Mouse (Mus musculus) intestine, embryonic 14.5 days (tissue): ENCODE results near the gene 2510039O18Rik. TPM values are rescaled to one million over a fixed set of nuclear protein-coding genes. Genes with fewer than 3 reads are reported as not detected.
A peak's percentile ranks its signal among the peaks of the same experiment; 100 is the strongest.

Source experiments
- ATAC-seq: fragments of 200-750 bp; cut with Nextera tagmentation; replicated peaks from 2 replicates; pipeline ENCODE4 v1.8.0; 2017; ENCODE audit warnings: low read depth, moderate number of reproducible peaks, moderate TSS enrichment, moderate library complexity; ENCODE audit not compliant: low FRiP score, low TSS enrichment
- DNase-seq: peaks from one replicate; pipeline ENCODE4 v3.0.0-alpha.2; 2018; ENCODE audit warnings: low spot score
- H3K27ac ChIP-seq: fragments of 300-500 bp; sonication (generic); 2 replicates; pipeline ENCODE4 v1.5.1; 2014; ENCODE audit warnings: low read depth, mild to moderate bottlenecking, control low read depth
- H3K27me3 ChIP-seq: fragments of 300-500 bp; sonication (generic); replicated peaks from 2 replicates; pipeline ENCODE4 v1.6.1; 2014; ENCODE audit warnings: low read length, control low read depth; ENCODE audit not compliant: control insufficient read depth, insufficient read depth
- H3K36me3 ChIP-seq: fragments of 300-500 bp; sonication (generic); 2 replicates; pipeline ENCODE4 v1.6.1; 2014; ENCODE audit warnings: low read length, control low read depth; ENCODE audit not compliant: control insufficient read depth, insufficient read depth
- H3K4me1 ChIP-seq: fragments of 300-500 bp; sonication (generic); replicated peaks from 2 replicates; pipeline ENCODE4 v1.6.1; 2014; ENCODE audit warnings: low read length, control low read depth, mixed read lengths; ENCODE audit not compliant: control insufficient read depth, insufficient read depth
- H3K4me2 ChIP-seq: fragments of 300-500 bp; sonication (generic); 2 replicates; pipeline ENCODE4 v1.6.1; 2014; ENCODE audit warnings: low read length
- H3K4me3 ChIP-seq: fragments of 300-500 bp; sonication (generic); 2 replicates; pipeline ENCODE4 v1.5.1; 2014; ENCODE audit warnings: low read depth, low read length, control low read depth, mixed read lengths
- H3K9ac ChIP-seq: fragments of 300-500 bp; sonication (generic); 2 replicates; pipeline ENCODE4 v1.6.1; 2014; ENCODE audit warnings: mild to moderate bottlenecking, low read length
- H3K9me3 ChIP-seq: fragments of 300-500 bp; sonication (generic); 2 replicates; pipeline ENCODE4 v1.6.1; 2016; ENCODE audit warnings: low read length, control low read depth; ENCODE audit not compliant: control insufficient read depth
- WGBS: fragments of 180-500 bp; shearing (Covaris S2); extraction: QIAGEN DNeasy Blood & Tissue Kit; methylation state at CpG from one replicate; pipeline ENCODE4 v1.1.7; 2014; 5-methylcytosine and 5-hydroxymethylcytosine counted together
- polyA plus RNA-seq: library from polyadenylated mRNA; unstranded; fragments of >200 nt; fragmentation: Nextera tagmentation; extraction: Ambion mirVana; gene quantifications from 2 replicates; pipeline ENCODE4 v1.2.1, GENCODE M21; 2014

2510039O18Rik gene
- 19.9 and 21.3 TPM in 2 replicates for polyA plus RNA-seq

GRCm38 (mm10) chr4:147940576-147941044 is at the start of gene 2510039O18Rik:
2510039O18Rik (plus strand) TSS chr4:147940895.
- H3K4me2 ChIP-seq, result peak within 1 kb of the TSS; percentile 76
- WGBS, result 1% methylated on average over 28 of the region's 35 CpGs
- H3K27me3 ChIP-seq, result no peaks in the 10 kb centered on the region
- H3K9me3 ChIP-seq, result no peaks in the 10 kb centered on the region
- H3K4me1 ChIP-seq, result peaks cover 30% of the 10 kb centered on the region
- H3K4me3 ChIP-seq, result peak within 1 kb of the TSS; percentile 90
- DNase-seq (peak; percentile 89), ATAC-seq (peak; percentile 78)
- H3K36me3 ChIP-seq, result peaks cover 23% of the 10 kb centered on the region
- H3K9ac ChIP-seq, result peak within 1 kb of the TSS; percentile 74
- peak within 1 kb of the TSS; percentile 77 for H3K27ac ChIP-seq

GRCm38 (mm10) chr4:147895815-147896330 is 44.8 kb upstream of the 2510039O18Rik start:
- Histone ChIP-seq H3K9ac (no peak overlapping the region), H3K36me3 (peaks cover 82% of the 10 kb centered on the region), H3K27ac (no peak overlapping the region), H3K4me1 (no peaks in the 10 kb centered on the region), H3K4me2 (no peak overlapping the region), H3K9me3 (no peaks in the 10 kb centered on the region), H3K27me3 (no peaks in the 10 kb centered on the region), H3K4me3 (no peak overlapping the region)
- ATAC-seq (no peak), DNase-seq (no peak)
- WGBS, result 94% methylated on average over 4 of the region's 4 CpGs

DNA sequence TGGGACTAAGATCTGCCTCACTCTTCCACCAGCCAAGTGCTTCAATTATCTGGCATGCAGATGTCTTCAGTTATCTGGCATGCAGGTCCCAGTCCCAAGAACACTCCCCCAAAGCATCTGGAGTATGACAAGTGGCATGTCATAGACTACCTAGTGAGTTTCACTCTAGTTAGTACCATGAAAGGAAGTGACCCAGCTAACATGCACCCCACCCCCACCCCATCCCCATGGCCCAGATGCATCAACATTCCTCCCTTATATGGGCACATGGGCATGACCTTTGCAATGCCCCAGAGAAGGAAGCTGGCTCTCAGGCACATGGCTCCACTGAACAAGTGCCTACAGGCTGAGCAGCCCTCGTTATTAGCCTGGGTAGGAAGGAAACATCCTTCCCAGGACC is 44.3 kb upstream of the 2510039O18Rik start:
- Histone ChIP-seq H3K4me3 (no peak overlapping the region), H3K9me3 (no peaks in the 10 kb centered on the region), H3K4me2 (no peak overlapping the region), H3K27ac (no peak overlapping the region), H3K36me3 (peaks cover 77% of the 10 kb centered on the region), H3K4me1 (no peaks in the 10 kb centered on the region), H3K27me3 (no peaks in the 10 kb centered on the region), H3K9ac (no peak overlapping the region)
- ATAC-seq, result no peak
- 59% methylated on average over 1 of the region's 1 CpGs for WGBS
- no peak for DNase-seq

GRCm38 (mm10) chr4:147897348-147897747 is 43.3 kb upstream of the 2510039O18Rik start:
- no peak overlapping the region for H3K9ac ChIP-seq
- no peak overlapping the region for H3K4me2 ChIP-seq
- H3K9me3 ChIP-seq, result no peaks in the 10 kb centered on the region
- H3K27me3 ChIP-seq, result no peaks in the 10 kb centered on the region
- no peak overlapping the region for H3K27ac ChIP-seq
- H3K4me1 ChIP-seq, result no peaks in the 10 kb centered on the region
- 86% methylated on average over 3 of the region's 3 CpGs for WGBS
- H3K36me3 ChIP-seq, result peaks cover 75% of the 10 kb centered on the region
- DNase-seq (no peak), ATAC-seq (no peak)
- no peak overlapping the region for H3K4me3 ChIP-seq

DNA sequence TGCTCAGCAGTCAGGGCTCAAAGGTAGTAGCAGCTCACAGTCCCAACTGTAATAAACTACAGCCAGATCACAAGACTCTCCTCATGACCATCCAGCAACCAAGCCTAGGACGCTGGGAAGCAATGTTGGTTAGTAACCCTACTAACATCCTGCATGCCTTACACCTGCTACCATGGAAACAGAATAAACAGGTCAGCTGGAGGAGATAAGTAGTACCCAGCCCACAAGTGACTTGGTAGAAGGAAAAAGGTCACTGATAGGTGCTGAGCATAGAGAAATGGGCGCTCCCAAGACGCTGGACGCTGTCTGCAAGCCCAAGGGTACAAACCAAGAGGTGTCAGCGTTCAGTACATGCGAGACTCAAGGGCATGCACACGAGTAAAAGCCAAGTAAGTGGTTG is 40.2 kb upstream of the 2510039O18Rik start:
- ATAC-seq (no peak), DNase-seq (no peak)
- H3K27me3 ChIP-seq, result no peaks in the 10 kb centered on the region
- no peak overlapping the region for H3K4me2 ChIP-seq
- no peak overlapping the region for H3K4me3 ChIP-seq
- no peak overlapping the region for H3K27ac ChIP-seq
- no peak overlapping the region for H3K9ac ChIP-seq
- WGBS, result 85% methylated on average over 7 of the region's 7 CpGs
- peaks cover 59% of the 10 kb centered on the region for H3K36me3 ChIP-seq
- peaks cover 8% of the 10 kb centered on the region for H3K4me1 ChIP-seq
- no peaks in the 10 kb centered on the region for H3K9me3 ChIP-seq

- H3K4me3 ChIP-seq, result no peak overlapping the region
These were observed 37.7 kb upstream of the 2510039O18Rik start for GRCm38 (mm10) chr4:147902906-147903500.

DNA sequence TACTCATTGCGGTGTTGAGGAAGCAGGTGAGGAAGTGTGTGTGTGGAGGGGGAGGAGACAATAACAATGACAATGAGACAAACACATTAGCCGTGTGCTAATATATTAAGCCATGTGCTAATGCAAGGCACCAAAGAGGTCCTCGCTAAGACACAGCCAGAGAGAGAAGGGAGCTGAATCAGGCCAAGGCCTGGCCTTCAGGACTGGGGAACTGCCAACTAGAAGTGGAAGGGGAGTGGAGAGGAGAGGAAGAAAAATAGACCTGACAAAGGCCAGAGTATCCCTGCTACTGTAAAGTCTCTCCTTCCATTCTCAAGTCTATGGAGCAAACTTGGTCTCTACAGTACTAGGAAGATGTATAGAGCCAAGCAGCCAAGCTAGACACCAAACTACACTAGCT is 37.1 kb upstream of the 2510039O18Rik start:
- H3K36me3 ChIP-seq, result peaks cover 29% of the 10 kb centered on the region
- H3K4me2 ChIP-seq, result peak overlapping the region; percentile 54
- no peaks in the 10 kb centered on the region for H3K27me3 ChIP-seq
- WGBS, result 83% methylated on average over 3 of the region's 3 CpGs
- H3K4me1 ChIP-seq, result peaks cover 8% of the 10 kb centered on the region
- peak overlapping the region; percentile 82 for H3K4me3 ChIP-seq
- no peak for DNase-seq
- ATAC-seq, result no peak
- no peak overlapping the region for H3K27ac ChIP-seq
- H3K9ac ChIP-seq, result peak overlapping the region; percentile 83
- H3K9me3 ChIP-seq, result no peaks in the 10 kb centered on the region

More at GRCm38 (mm10) chr4:147902906-147903500, 37.7 kb upstream of the 2510039O18Rik start:
- no peak overlapping the region for H3K27ac ChIP-seq
- DNase-seq, result no peak
- no peak overlapping the region for H3K4me2 ChIP-seq
- WGBS, result 88% methylated on average over 12 of the region's 12 CpGs
- peaks cover 8% of the 10 kb centered on the region for H3K4me1 ChIP-seq
- peaks cover 35% of the 10 kb centered on the region for H3K36me3 ChIP-seq
- H3K9ac ChIP-seq, result no peak overlapping the region
- ATAC-seq, result no peak
- no peaks in the 10 kb centered on the region for H3K9me3 ChIP-seq
- H3K27me3 ChIP-seq, result no peaks in the 10 kb centered on the region

DNA sequence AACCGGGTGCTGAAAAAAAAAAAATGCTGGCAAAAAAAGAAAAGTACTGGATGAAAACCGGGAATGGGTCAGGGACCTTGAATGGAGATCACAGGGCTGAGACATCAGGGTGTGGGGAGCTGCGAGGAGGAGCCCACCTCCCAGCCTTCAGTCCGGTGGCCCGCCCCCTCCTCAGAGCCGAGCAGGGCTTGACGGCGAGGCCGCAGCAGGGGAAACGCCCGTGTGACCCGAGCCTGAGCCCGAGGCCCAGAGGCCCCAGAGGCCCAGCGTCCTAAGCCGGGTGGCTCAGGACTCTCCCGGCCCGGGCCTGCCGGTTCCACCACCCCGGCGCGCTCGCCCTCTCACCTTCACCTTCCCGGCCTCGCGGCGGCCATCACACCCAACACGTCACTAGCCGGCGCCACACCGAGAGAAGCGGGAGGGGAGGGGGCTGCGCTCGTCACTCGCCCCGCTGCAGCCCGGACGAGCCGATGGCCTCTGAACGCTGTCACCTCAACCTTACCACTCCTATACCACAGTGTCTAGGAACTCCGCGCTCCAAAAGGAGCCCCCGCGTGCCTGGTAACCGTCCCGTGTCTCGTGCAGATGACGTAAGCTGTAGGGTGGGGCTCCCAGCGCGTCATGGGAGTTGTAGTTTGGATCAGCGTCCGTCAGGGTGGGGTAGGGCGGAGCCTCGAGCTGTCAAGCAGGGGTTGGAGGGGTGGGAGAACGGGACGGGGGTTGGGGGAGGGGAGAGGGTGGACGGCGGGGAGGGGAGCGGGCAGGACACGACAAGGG is 36.2 kb upstream of the 2510039O18Rik start, which contains the start of gene Mfn2:
Gene Mfn2, minus strand, starts transcription at position 392 of the 777 bp plus-strand sequence.
- H3K36me3 ChIP-seq, result peaks cover 21% of the 10 kb centered on the region
- peak within 1 kb of the TSS; percentile 88 for H3K27ac ChIP-seq
- H3K27me3 ChIP-seq, result no peaks in the 10 kb centered on the region
- H3K4me1 ChIP-seq, result peaks cover 8% of the 10 kb centered on the region
- ATAC-seq (peak; percentile 96), DNase-seq (peak; percentile 97)
- 1% methylated on average over 57 of the region's 59 CpGs for WGBS
- H3K4me3 ChIP-seq, result peak within 1 kb of the TSS; percentile 82
- H3K9ac ChIP-seq, result peak within 1 kb of the TSS; percentile 83
- peak within 1 kb of the TSS; percentile 63 for H3K4me2 ChIP-seq
- no peaks in the 10 kb centered on the region for H3K9me3 ChIP-seq
